Mouse (Mus musculus) kidney, postnatal 0 days (tissue): Measurements from ENCODE around the gene Tmem39b. TPM values are rescaled to one million over a fixed set of nuclear protein-coding genes. Genes with fewer than 3 reads are reported as not detected.

Experiments
- ATAC-seq: fragments of 200-750 bp; cut with Nextera tagmentation; replicated peaks from 2 replicates; pipeline ENCODE4 v1.8.0; 2017; ENCODE audit warnings: low read depth, moderate number of reproducible peaks, moderate TSS enrichment, moderate library complexity; ENCODE audit not compliant: low FRiP score
- DNase-seq: peaks from one replicate; pipeline ENCODE4 v3.0.0-alpha.2; 2016; ENCODE audit warnings: low spot score
- H3K27ac ChIP-seq: fragments of 300-500 bp; sonication (generic); 2 replicates; pipeline ENCODE4 v1.5.1; 2014; ENCODE audit warnings: mild to moderate bottlenecking
- H3K27me3 ChIP-seq: fragments of 300-500 bp; sonication (generic); 2 replicates; pipeline ENCODE4 v1.6.1; 2014; ENCODE audit warnings: low read length, mixed read lengths; ENCODE audit not compliant: insufficient read depth
- H3K36me3 ChIP-seq: fragments of 300-500 bp; sonication (generic); 2 replicates; pipeline ENCODE4 v1.6.1; 2014; ENCODE audit warnings: low read length, mixed read lengths; ENCODE audit not compliant: insufficient read depth
- H3K4me1 ChIP-seq: fragments of 300-500 bp; sonication (generic); replicated peaks from 2 replicates; pipeline ENCODE4 v1.6.1; 2014; ENCODE audit warnings: antibody characterized with exemption, low read length, mixed read lengths; ENCODE audit not compliant: insufficient read depth
- H3K4me2 ChIP-seq: fragments of 300-500 bp; sonication (generic); 2 replicates; pipeline ENCODE4 v1.6.1; 2014; ENCODE audit warnings: mild to moderate bottlenecking, low read length, moderate library complexity, mixed read lengths
- H3K4me3 ChIP-seq: fragments of 300-500 bp; sonication (generic); replicated peaks from 2 replicates; pipeline ENCODE4 v1.5.1; 2014; ENCODE audit warnings: low read depth, low read length
- H3K9ac ChIP-seq: fragments of 300-500 bp; sonication (generic); 2 replicates; pipeline ENCODE4 v1.6.1; 2014; ENCODE audit warnings: low read depth, low read length
- H3K9me3 ChIP-seq: fragments of 300-500 bp; sonication (generic); replicated peaks from 2 replicates; pipeline ENCODE4 v1.6.1; 2016; ENCODE audit warnings: low read length, inconsistent platforms, mixed read lengths
- CTCF ChIP-seq: IDR thresholded peaks from 2 replicates; pipeline ENCODE4 v1.5.1; 2016; ENCODE audit warnings: antibody characterized with exemption, low read depth, mild to moderate bottlenecking, moderate library complexity
- WGBS: fragments of 180-500 bp; shearing (Covaris S2); extraction: QIAGEN DNeasy Blood & Tissue Kit; methylation state at CpG from one replicate; pipeline ENCODE4 v1.1.7; 2014; 5-methylcytosine and 5-hydroxymethylcytosine counted together
- polyA plus RNA-seq: library from polyadenylated mRNA; unstranded; fragments of >200 nt; fragmentation: Nextera tagmentation; extraction: Ambion mirVana; gene quantifications from 2 replicates; pipeline ENCODE4 v1.2.1, GENCODE M21; 2015

Gene Tmem39b
- polyA plus RNA-seq, result 12.4 and 12.9 TPM in 2 replicates

- Histone ChIP-seq H3K9me3 (no peaks in the 10 kb centered on the region), H3K4me3 (peak within 1 kb of the TSS; percentile 83), H3K27me3 (no peaks in the 10 kb centered on the region), H3K27ac (peak within 1 kb of the TSS; percentile 85), H3K36me3 (peaks cover 24% of the 10 kb centered on the region), H3K4me2 (peak within 1 kb of the TSS; percentile 70), H3K4me1 (0 out of 2 replicates have a peak, but pooled peaks cover 6% of the 10 kb centered on the region), H3K9ac (peak within 1 kb of the TSS; percentile 70)
- TF ChIP-seq CTCF, result no peak
- DNase-seq (peak; percentile 97), ATAC-seq (peak; percentile 81)
- WGBS, result under 1% methylated on average over 57 of the region's 57 CpGs
Observed at GRCm38 (mm10) chr4:129696158-129696985, at the start of gene Tmem39b. Tmem39b (minus strand) TSS chr4:129696838.

DNA sequence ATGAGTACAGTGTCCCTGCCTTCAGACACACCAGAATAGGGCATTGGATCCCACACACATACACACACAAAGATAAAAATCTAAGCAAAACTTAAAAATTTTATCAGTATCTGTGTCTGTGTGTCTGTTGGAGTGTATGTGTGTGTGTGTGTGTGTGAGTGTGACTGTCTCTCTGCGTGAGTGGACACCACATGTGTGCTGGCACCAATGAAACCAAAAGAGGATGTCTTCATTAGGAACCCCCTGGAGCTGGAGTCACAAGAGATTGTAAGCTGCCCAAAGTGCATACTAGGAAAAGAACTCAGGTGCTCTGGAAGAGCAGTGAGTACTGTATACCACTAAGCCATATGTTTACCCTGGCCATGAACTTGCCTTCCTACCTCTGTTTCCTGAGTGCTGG lies 49.5 kb upstream of the Tmem39b start:
- Histone ChIP-seq H3K27me3 (no peaks in the 10 kb centered on the region), H3K4me3 (no peak overlapping the region), H3K9ac (no peak overlapping the region), H3K4me2 (no peak overlapping the region), H3K27ac (no peak overlapping the region), H3K4me1 (peaks cover 8% of the 10 kb centered on the region; the same call in 1 of the 2 replicates), H3K9me3 (no peaks in the 10 kb centered on the region), H3K36me3 (no peaks in the 10 kb centered on the region)
- no peak for TF ChIP-seq CTCF
- DNase-seq (no peak), ATAC-seq (no peak)
- 57% methylated on average over 1 of the region's 1 CpGs for WGBS

- Histone ChIP-seq H3K27me3 (no peaks in the 10 kb centered on the region), H3K36me3 (no peaks in the 10 kb centered on the region), H3K4me2 (peak overlapping the region; percentile 56), H3K9ac (peak overlapping the region; percentile 92; the same call in 1 of the 2 replicates), H3K4me3 (peak overlapping the region; percentile 100), H3K4me1 (peaks cover 13% of the 10 kb centered on the region), H3K9me3 (no peaks in the 10 kb centered on the region), H3K27ac (peak overlapping the region; percentile 98; the same call in 1 of the 2 replicates)
- no peak for TF ChIP-seq CTCF
- ATAC-seq, result no peak
- WGBS, result 45% methylated on average over 2 of the region's 2 CpGs
- DNase-seq, result no peak
Observed at GRCm38 (mm10) chr4:129743494-129743893, 46.9 kb upstream of the Tmem39b start.

DNA sequence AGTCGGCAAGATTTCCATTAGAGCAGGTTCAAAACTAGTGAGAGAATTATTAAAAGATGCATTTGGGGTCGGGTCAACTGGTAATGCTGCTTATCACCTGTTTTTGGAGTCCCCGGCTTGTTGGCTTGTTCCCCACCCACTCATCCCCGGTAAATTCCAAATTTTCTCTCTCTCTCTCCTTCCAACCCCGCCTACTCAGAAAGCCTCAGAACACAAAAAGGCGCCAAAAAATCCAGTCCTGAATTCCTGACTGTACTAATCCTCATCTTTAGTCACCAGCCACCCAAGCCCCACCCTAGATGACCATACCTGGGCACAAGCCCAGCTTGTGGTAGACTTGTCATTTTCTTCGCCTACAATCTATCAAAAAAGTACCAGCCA lies 46.4 kb upstream of the Tmem39b start:
- Histone ChIP-seq H3K9me3 (no peaks in the 10 kb centered on the region), H3K4me1 (peaks cover 13% of the 10 kb centered on the region), H3K36me3 (no peaks in the 10 kb centered on the region), H3K4me3 (peak overlapping the region; percentile 100), H3K27me3 (no peaks in the 10 kb centered on the region), H3K4me2 (peak overlapping the region; percentile 56), H3K27ac (peak overlapping the region; percentile 98), H3K9ac (peak overlapping the region; percentile 92)
- DNase-seq (peak; percentile 67), ATAC-seq (no peak)
- 8% methylated on average over 7 of the region's 7 CpGs for WGBS
- TF ChIP-seq CTCF, result no peak

DNA sequence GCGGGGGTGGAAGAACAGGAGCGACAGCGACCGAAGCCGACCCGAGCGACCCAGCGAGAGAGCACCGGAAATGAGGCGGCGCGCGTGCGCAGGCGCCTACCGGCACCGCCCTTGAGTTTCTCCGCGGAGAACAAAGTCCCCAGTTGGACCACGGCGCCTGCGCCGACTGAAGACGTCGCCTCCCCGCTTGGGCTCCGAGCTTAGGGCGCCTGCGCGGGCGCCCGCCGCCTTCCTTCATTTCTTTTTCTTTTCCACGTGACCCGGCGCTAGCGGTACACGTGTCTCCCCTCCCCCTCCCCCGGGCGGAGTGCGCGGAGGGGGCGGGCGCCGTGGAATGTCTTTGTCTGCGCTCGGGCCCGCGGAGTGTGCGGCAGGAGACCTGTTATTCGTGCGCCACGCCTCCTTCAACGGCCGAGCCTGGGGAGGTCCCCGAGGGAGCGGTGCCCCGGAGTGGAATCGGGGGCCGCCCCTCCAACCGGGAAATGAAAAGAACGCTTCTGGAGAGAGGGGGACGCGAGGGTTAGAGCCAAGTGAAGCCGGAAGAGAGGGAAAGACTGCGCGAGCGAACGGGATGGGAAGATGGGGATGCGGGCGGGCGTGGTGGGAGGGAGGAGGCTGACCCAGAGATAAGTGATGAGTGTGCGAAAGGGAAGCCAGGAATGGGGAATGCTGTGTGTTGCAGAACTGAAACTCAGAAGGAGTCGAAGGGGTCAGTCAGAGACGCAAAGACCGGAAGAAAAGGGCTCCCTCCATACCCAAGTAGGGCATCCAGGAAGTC lies 45.8 kb upstream of the Tmem39b start, which contains the start of gene Khdrbs1:
TSS of gene Khdrbs1 (minus strand) at position 72 of the 778 bp plus-strand sequence.
- Histone ChIP-seq H3K9me3 (no peaks in the 10 kb centered on the region), H3K36me3 (no peaks in the 10 kb centered on the region), H3K4me2 (peak within 1 kb of the TSS; percentile 73), H3K9ac (peak within 1 kb of the TSS; percentile 92), H3K27me3 (no peaks in the 10 kb centered on the region), H3K4me3 (peak within 1 kb of the TSS; percentile 100), H3K27ac (peak within 1 kb of the TSS; percentile 98), H3K4me1 (peaks cover 13% of the 10 kb centered on the region)
- no peak for TF ChIP-seq CTCF
- ATAC-seq, result peak; percentile 93
- WGBS, result under 1% methylated on average over 71 of the region's 76 CpGs
- DNase-seq, result peak; percentile 100

DNA sequence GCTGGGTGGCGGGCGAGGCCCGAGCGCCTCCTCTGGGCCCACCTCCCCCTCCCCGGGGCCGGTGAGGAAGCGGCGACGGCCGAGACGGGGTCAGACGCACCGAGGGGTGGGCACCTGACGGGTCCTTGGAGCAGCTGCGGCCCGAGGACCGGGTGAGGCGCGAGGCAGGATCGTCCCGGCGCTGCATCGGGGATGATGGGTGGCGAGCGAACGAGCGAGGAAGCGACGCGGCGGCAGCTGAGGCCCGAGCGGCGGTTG lies 45.3 kb upstream of the Tmem39b start:
- WGBS, result under 1% methylated on average over 33 of the region's 34 CpGs
- peak overlapping the region; percentile 98 for H3K27ac ChIP-seq
- H3K4me3 ChIP-seq, result peak overlapping the region; percentile 100
- H3K9ac ChIP-seq, result peak overlapping the region; percentile 92
- DNase-seq (no peak), ATAC-seq (peak; percentile 48)
- TF ChIP-seq CTCF, result no peak
- H3K9me3 ChIP-seq, result no peaks in the 10 kb centered on the region
- H3K36me3 ChIP-seq, result no peaks in the 10 kb centered on the region
- H3K27me3 ChIP-seq, result no peaks in the 10 kb centered on the region
- H3K4me1 ChIP-seq, result peaks cover 13% of the 10 kb centered on the region
- peak overlapping the region; percentile 73 for H3K4me2 ChIP-seq
